Mouse (Mus musculus) ES-Bruce4 (cell line): Measurements from ENCODE around the gene Ube2v1.

Source experiments
- CTCF ChIP-seq: IDR thresholded peaks from one replicate; pipeline ENCODE4 v1.8.1; 2011; ENCODE audit warnings: low read depth, low read length
- EP300 ChIP-seq: IDR thresholded peaks from 2 replicates; pipeline ENCODE4 v1.6.1; 2011; ENCODE audit warnings: low read depth, low read length; ENCODE audit not compliant: insufficient read depth
- POLR2A ChIP-seq: IDR thresholded peaks from one replicate; pipeline ENCODE4 v1.8.1; 2011; ENCODE audit warnings: low read length; ENCODE audit not compliant: insufficient read depth

DNA sequence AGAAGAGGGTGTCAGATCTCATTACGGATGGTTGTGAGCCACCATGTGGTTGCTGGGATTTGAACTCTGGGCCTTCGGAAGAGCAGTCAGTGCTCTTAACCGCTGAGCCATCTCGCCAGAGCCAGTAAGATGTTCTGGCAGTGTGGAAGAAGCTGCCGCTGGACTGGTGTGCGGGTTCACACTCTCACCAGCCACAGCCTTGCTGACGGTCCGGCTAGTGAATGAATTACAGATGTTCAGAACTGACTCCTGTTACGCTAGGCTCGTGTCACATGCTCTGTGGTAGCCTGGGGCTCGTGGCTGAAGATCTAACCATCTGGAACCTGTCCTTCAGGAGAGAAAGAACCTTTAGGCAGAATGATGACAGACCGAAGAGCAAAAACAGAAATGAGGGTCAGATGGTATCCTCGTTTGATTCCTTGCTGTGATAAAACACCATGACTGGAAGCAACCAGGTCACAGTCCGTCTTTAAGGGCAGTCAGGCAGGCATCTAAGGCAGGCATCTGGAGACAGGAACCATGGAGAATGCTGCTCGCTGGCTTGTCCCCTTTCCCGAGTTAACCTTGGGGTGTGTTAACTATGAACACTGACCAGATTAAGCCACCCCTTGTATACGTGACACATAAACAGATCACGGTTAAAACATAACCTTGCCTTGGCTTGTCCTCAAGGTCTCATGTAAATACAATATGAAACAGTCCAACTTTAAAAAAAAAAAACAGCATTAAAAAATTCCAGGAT, 34.2 kb upstream of the Ube2v1 start:
- TF ChIP-seq EP300 = no peak
- TF ChIP-seq POLR2A = no peak
- TF ChIP-seq CTCF = no peak
